Mouse (Mus musculus): ENCODE data around the gene Bcl11b. TPM values are rescaled to one million over a fixed set of nuclear protein-coding genes. Genes with fewer than 3 reads are reported as not detected.

The Bcl11b gene
- polyA plus RNA-seq, 1 experiment from 2014 or later, result 33.5 TPM

DNA sequence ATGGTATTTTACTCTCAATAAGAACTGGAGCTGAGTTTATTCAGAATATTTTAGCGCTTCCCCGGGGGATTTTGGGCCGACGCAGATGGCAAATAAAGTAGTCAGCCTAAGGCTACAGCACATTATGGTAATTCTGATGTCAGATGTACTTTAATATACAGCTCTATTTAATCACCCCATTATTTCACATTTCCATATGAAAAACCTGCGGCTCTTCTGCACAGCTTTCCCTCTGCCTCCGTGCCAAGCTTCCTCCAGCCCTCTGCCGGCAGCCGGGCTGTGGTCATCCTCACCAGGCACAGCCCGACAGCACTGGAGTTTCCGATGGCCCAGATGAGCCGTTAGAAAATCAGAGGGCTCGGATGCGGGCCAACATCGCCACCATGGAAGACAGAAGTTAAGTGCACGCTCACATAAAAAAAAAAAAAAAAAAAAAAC lies 74.9 kb downstream of the Bcl11b start:
- H3K27ac ChIP-seq (replicated peaks), result peak overlapping the region; percentile 85
- peak overlapping the region; percentile 19 for H3K4me3 ChIP-seq
- H3K27me3 ChIP-seq, result no peaks in the 10 kb centered on the region
- H3K36me3 ChIP-seq, result no peaks in the 10 kb centered on the region
- WGBS, result 16% methylated on average over 15 of the region's 15 CpGs
- H3K9me3 ChIP-seq, result no peaks in the 10 kb centered on the region
- ATAC-seq (ENCODE audit: low read depth), result peak; percentile 70
- peaks cover 96% of the 10 kb centered on the region for H3K4me1 ChIP-seq (replicated peaks)
- peak overlapping the region; percentile 48 for H3K4me2 ChIP-seq
- peak overlapping the region; percentile 53; the same call in 1 of the 2 replicates for H3K9ac ChIP-seq

DNA sequence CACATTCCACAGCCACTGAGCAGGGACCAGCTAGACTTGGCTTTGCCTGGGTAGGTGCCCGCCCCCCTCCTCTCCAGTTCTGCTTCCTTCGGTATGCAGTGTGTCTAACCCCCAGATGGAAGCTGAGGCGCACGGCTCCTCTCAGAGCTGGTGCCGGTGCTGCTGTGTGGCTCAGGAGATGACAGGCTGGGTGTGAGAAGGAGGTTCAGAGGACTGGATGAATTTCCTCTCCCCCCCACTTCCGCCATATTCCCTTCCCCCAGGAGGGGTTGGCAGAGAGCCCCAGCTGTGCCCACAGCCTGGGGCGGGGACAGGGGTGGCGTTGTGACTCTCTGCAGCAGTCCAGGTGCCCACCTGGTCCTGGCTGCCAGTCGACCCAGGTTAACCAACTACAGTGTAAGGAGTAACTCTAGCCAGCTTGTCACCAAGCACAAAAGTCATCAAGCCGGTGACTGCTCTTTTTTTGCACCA lies 75.4 kb downstream of the Bcl11b start:
- Histone ChIP-seq H3K4me3 (peak overlapping the region; percentile 19), H3K9me3 (no peaks in the 10 kb centered on the region), H3K36me3 (no peaks in the 10 kb centered on the region), H3K9ac (peak overlapping the region; percentile 57), H3K27me3 (no peaks in the 10 kb centered on the region), H3K27ac (replicated peaks) (peak overlapping the region; percentile 85), H3K4me1 (replicated peaks) (peaks cover 92% of the 10 kb centered on the region), H3K4me2 (peak overlapping the region; percentile 48)
- WGBS, result 20% methylated on average over 10 of the region's 10 CpGs
- peak; percentile 73 for ATAC-seq (ENCODE audit: low read depth)

DNA sequence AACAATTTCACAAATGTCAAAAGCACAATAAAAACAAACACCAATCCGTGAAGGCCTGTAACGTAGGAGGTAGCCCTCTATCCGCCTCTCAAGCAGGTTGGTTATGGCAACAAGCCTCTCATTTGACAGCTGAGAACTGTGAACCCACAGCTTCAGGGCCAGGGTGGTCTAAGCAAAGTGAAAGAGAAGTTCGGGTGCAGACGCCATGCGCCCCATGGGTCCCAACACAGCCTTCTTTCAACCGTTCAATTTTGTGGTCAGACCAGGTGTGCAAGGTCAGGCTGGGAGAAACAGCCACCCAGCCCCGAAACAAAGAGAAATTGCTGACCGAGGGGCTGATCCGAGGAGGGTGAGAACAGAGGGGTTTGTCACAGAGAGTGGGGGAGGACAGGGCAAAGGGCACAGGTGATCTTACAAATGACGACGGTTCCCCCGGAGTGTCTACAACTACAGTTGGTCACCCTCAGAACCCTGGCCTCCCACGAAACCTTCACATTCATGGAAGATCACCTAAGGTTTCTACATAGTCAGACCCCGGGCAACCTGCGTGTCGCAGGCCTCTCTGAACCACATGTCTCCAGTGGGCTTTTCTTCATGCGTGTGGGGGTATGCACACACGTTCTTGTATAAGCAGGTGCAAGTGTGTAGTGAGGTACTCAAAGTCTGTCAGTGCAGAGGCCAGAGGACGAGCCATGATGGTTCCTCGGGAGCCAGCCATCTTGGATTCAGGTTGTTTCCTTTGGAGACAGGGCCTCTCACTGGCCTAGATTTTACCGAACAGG lies 77.1 kb downstream of the Bcl11b start:
- no peaks in the 10 kb centered on the region for H3K36me3 ChIP-seq
- no peak overlapping the region for H3K9ac ChIP-seq
- no peak overlapping the region for H3K4me3 ChIP-seq
- H3K9me3 ChIP-seq, result no peaks in the 10 kb centered on the region
- H3K4me1 ChIP-seq (replicated peaks), result peaks cover 85% of the 10 kb centered on the region
- H3K27ac ChIP-seq (replicated peaks), result peak overlapping the region; percentile 85; the same call in 1 of the 2 replicates
- 90% methylated on average over 22 of the region's 22 CpGs for WGBS
- H3K4me2 ChIP-seq, result no peak overlapping the region
- H3K27me3 ChIP-seq, result no peaks in the 10 kb centered on the region
- ATAC-seq (ENCODE audit: low read depth), result no peak

- Histone ChIP-seq H3K36me3 (no peaks in the 10 kb centered on the region), H3K4me1 (replicated peaks) (peaks cover 82% of the 10 kb centered on the region), H3K27ac (replicated peaks) (no peak overlapping the region), H3K9me3 (no peaks in the 10 kb centered on the region), H3K9ac (no peak overlapping the region), H3K4me2 (no peak overlapping the region), H3K4me3 (no peak overlapping the region), H3K27me3 (no peaks in the 10 kb centered on the region)
- no peak for ATAC-seq (ENCODE audit: low read depth)
- WGBS, result 79% methylated on average over 4 of the region's 4 CpGs
Observed at GRCm38 (mm10) chr12:107924696-107925095, 78.7 kb downstream of the Bcl11b start.

GRCm38 (mm10) chr12:107923963-107924362 lies 79.4 kb downstream of the Bcl11b start:
- Histone ChIP-seq H3K9me3 (no peaks in the 10 kb centered on the region), H3K4me2 (no peak overlapping the region), H3K4me3 (no peak overlapping the region), H3K27me3 (no peaks in the 10 kb centered on the region), H3K4me1 (replicated peaks) (peaks cover 74% of the 10 kb centered on the region), H3K27ac (replicated peaks) (no peak overlapping the region), H3K36me3 (no peaks in the 10 kb centered on the region), H3K9ac (no peak overlapping the region)
- 63% methylated on average over 3 of the region's 3 CpGs for WGBS
- ATAC-seq (ENCODE audit: low read depth), result no peak

- H3K4me2 ChIP-seq, result no peak overlapping the region
- 91% methylated on average over 7 of the region's 7 CpGs for WGBS
Observed at GRCm38 (mm10) chr12:107922180-107922579, 81.2 kb downstream of the Bcl11b start.

GRCm38 (mm10) chr12:107921566-107921965 lies 81.8 kb downstream of the Bcl11b start:
- Histone ChIP-seq H3K4me1 (replicated peaks) (peaks cover 50% of the 10 kb centered on the region), H3K27me3 (no peaks in the 10 kb centered on the region), H3K4me2 (no peak overlapping the region), H3K9ac (no peak overlapping the region), H3K9me3 (peaks cover 6% of the 10 kb centered on the region), H3K27ac (replicated peaks) (no peak overlapping the region), H3K4me3 (no peak overlapping the region), H3K36me3 (peaks cover 12% of the 10 kb centered on the region)
- 85% methylated on average over 7 of the region's 7 CpGs for WGBS
- ATAC-seq (ENCODE audit: low read depth), result no peak

More at GRCm38 (mm10) chr12:107922180-107922579, 81.2 kb downstream of the Bcl11b start:
- H3K9me3 ChIP-seq, result peaks cover under 1% of the 10 kb centered on the region; the same call in 1 of the 2 replicates
- ATAC-seq (ENCODE audit: low read depth), result no peak
- H3K9ac ChIP-seq, result no peak overlapping the region
- H3K27ac ChIP-seq (replicated peaks), result no peak overlapping the region
- peaks cover 57% of the 10 kb centered on the region for H3K4me1 ChIP-seq (replicated peaks)
- H3K4me3 ChIP-seq, result no peak overlapping the region
- peaks cover 6% of the 10 kb centered on the region for H3K36me3 ChIP-seq
- H3K27me3 ChIP-seq, result no peaks in the 10 kb centered on the region

DNA sequence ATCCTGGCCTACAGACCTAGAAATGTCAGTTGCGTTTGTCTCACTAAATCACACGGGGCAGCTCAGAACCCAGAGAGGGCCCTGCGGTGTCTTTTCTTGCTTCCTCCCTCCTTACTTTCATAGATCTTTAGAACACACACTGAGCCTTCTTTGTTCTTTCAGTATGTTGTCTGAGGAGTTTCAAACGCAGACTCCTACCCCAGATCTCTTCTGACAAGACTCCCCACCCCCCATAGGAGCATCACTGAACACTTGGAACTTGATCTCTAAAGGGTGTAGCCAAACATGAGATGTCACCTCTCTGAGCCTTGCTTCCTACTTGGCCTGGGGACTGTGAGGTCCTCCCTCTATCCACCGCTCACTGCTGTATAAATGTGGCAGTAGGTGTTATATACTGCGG lies 82.2 kb downstream of the Bcl11b start:
- WGBS, result 50% methylated on average over 6 of the region's 6 CpGs
- no peak for ATAC-seq (ENCODE audit: low read depth)
- H3K27me3 ChIP-seq, result no peaks in the 10 kb centered on the region
- H3K4me3 ChIP-seq, result no peak overlapping the region
- peaks cover 10% of the 10 kb centered on the region for H3K9me3 ChIP-seq
- H3K36me3 ChIP-seq, result peaks cover 16% of the 10 kb centered on the region
- H3K4me1 ChIP-seq (replicated peaks), result peaks cover 46% of the 10 kb centered on the region
- no peak overlapping the region for H3K4me2 ChIP-seq
- no peak overlapping the region for H3K9ac ChIP-seq
- H3K27ac ChIP-seq (replicated peaks), result 0 out of 2 replicates have a peak overlapping the region, but pooled peaks have one; percentile 20

DNA sequence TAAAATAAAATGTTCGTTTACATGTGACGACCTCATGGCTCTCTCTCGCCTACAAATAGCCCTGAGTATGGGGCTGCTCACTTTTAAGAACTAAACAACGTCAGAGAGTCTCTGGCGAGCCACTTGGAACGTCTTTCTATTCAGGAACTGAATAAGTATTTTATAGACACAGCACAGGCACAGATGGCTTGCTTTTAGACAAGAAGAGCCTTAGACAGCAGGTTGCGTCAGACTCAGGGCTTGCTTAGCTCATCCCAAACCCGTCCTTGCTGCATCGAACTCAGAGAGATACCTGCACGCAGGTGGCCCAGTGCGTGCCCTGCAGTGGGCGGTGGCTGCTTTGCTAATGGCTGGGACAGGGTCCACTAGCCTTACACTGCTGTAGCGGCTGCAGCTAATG lies 82.7 kb downstream of the Bcl11b start:
- ATAC-seq (ENCODE audit: low read depth), result no peak
- H3K27me3 ChIP-seq, result no peaks in the 10 kb centered on the region
- 65% methylated on average over 13 of the region's 13 CpGs for WGBS
- peaks cover 43% of the 10 kb centered on the region for H3K4me1 ChIP-seq (replicated peaks)
- H3K4me2 ChIP-seq, result no peak overlapping the region
- H3K9me3 ChIP-seq, result peaks cover 15% of the 10 kb centered on the region
- no peak overlapping the region for H3K9ac ChIP-seq
- 0 out of 2 replicates have a peak overlapping the region, but pooled peaks have one; percentile 20 for H3K27ac ChIP-seq (replicated peaks)
- no peak overlapping the region for H3K4me3 ChIP-seq
- H3K36me3 ChIP-seq, result peaks cover 21% of the 10 kb centered on the region

DNA sequence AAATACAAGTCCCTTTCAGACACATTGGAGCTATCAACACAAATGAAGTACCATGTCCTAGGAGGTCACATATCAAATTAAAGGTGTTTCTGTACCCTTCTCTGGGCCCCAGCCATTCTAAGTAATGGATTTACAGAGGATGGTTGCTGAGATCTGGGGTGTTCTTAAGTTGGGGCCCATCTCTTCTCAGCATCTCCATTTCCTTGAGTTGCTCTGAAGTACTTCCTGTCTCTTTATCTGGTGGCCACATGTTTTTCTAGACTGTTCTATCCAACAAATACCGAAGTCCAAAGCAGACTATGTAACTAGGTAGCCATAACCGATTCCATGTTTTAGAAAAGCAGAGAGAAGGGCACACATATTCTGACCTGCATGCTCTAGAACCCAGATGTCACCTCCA lies 83.3 kb downstream of the Bcl11b start:
- no peak for ATAC-seq (ENCODE audit: low read depth)
- Histone ChIP-seq H3K4me2 (no peak overlapping the region), H3K27ac (replicated peaks) (no peak overlapping the region), H3K36me3 (peaks cover 27% of the 10 kb centered on the region), H3K9me3 (peaks cover 20% of the 10 kb centered on the region), H3K27me3 (no peaks in the 10 kb centered on the region), H3K4me1 (replicated peaks) (peaks cover 37% of the 10 kb centered on the region), H3K4me3 (no peak overlapping the region), H3K9ac (no peak overlapping the region)
- WGBS, result 92% methylated on average over 2 of the region's 2 CpGs

- H3K9ac ChIP-seq, result no peak overlapping the region
- H3K36me3 ChIP-seq, result peaks cover 28% of the 10 kb centered on the region
- ATAC-seq (ENCODE audit: low read depth), result no peak
- H3K4me2 ChIP-seq, result no peak overlapping the region
- no peaks in the 10 kb centered on the region for H3K27me3 ChIP-seq
- peaks cover 20% of the 10 kb centered on the region for H3K9me3 ChIP-seq
- no peak overlapping the region for H3K27ac ChIP-seq (replicated peaks)
- 93% methylated on average over 6 of the region's 6 CpGs for WGBS
- peaks cover 32% of the 10 kb centered on the region for H3K4me1 ChIP-seq (replicated peaks)
- H3K4me3 ChIP-seq, result no peak overlapping the region
Observed at GRCm38 (mm10) chr12:107918779-107919178, 84.6 kb downstream of the Bcl11b start.

DNA sequence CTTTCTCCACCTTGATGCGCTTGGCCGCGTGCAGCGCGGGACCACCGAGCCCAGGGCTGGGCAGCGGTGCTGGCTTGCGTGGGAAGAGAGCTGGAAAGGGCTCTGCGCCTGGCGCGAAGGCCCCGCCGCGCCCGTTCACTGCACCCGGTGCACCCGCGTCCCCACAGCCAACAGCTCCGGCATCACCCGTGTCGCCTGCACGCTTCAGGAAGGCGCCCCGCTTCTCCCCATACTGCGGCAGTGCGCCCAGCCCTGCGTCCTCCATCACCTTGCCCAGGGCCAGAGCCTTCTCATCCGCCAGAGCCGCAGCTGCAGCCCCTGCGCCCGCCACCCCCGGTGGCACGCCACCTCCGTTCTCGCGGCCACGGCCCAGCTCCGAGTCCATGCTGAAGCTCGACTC lies 87.4 kb downstream of the Bcl11b start:
- no peak for ATAC-seq (ENCODE audit: low read depth)
- 95% methylated on average over 39 of the region's 39 CpGs for WGBS
- no peak overlapping the region for H3K4me3 ChIP-seq
- H3K36me3 ChIP-seq, result peaks cover 28% of the 10 kb centered on the region
- H3K27me3 ChIP-seq, result no peaks in the 10 kb centered on the region
- peaks cover 20% of the 10 kb centered on the region for H3K9me3 ChIP-seq
- no peak overlapping the region for H3K4me2 ChIP-seq
- H3K4me1 ChIP-seq (replicated peaks), result peaks cover 18% of the 10 kb centered on the region
- H3K27ac ChIP-seq (replicated peaks), result no peak overlapping the region
- H3K9ac ChIP-seq, result no peak overlapping the region
